Mouse (Mus musculus) left cerebral cortex, adult 8-10 months (tissue): ENCODE measurements around the gene Tmem199. TPM values are rescaled to one million over a fixed set of nuclear protein-coding genes. Genes with fewer than 3 reads are reported as not detected.
A peak's percentile ranks its signal among the peaks of the same experiment; 100 is the strongest.
"Not testable (repeated sequence)": the region's sequence is repeated elsewhere in the genome, so short reads cannot be mapped to it uniquely, and the experiment has no call there.

Experiments used
- DNase-seq, 2 experiments: peaks; one replicate each; pipeline ENCODE4 v3.0.0; 2022; ENCODE audit warnings: low spot score in 2 of 2
- total RNA-seq, 4 experiments: library from RNA; stranded (reverse); gene quantifications; 2 replicates each; pipeline ENCODE4 v1.2.4; 2022

The Tmem199 gene
- total RNA-seq: 10 to 100 TPM; 39.4 to 42.9 (median 41.8) TPM

- DNase-seq: peak; percentile 65 to 87
Measured at GRCm38 (mm10) chr11:78512025-78512957, at the start of gene Tmem199, which contains the start of gene Poldip2. TSS of gene Tmem199 (minus strand) at chr11:78512172. TSS of gene Poldip2 (plus strand) at chr11:78512193.

- DNase-seq: peak in 1 of 2 experiments; percentile 65
Measured at GRCm38 (mm10) chr11:78560447-78560846, 48.5 kb upstream of the Tmem199 start.

DNA sequence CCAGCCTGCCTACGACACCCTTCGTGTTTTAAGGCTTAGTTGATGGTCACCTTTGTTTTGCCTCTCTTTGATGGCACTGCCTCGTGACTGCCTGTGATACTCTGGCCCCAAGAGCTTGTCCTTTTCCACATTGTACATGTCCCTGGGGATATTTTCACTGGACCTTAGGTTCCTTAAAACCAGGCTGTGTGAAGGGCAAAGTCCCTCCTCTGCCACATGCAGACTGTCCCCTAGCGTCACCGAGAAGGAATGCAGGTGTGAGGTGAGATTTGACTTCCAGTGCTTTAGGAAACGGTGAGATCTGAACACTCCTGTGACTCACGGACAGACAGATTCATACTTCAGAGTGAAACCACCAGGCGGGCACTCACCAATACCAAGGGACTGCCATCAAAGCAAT lies 45.3 kb upstream of the Tmem199 start:
- no peak for DNase-seq

DNA sequence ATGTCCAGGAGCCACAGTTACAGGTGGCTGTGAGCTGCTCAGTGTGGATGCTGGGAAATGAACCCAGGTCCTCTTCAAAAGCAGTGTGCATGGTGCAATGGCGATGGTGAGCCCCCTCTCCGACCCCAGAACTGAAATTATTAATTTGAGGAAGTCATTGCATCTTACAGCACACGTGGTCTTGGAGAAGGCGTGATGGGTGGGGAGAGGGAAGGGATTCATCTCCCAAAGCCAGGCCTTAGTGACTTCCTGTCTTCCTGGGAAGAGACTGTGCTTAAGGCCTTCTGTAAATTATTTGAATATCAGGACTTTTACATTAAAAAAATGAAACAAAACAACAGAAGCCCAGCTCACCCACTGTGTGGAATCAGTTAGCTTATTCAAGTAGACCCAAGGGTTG lies 44.1 kb upstream of the Tmem199 start:
- DNase-seq: no peak

- DNase-seq: no peak
Measured at GRCm38 (mm10) chr11:78555623-78556022, 43.7 kb upstream of the Tmem199 start.

GRCm38 (mm10) chr11:78551059-78551398 lies 39.1 kb upstream of the Tmem199 start:
- no peak for DNase-seq

- DNase-seq: peak; percentile 81 to 98
Measured at GRCm38 (mm10) chr11:78550168-78551058, 38.4 kb upstream of the Tmem199 start, which contains the start of gene Tmem97. TSS of gene Tmem97 (minus strand) at chr11:78550777.

DNA sequence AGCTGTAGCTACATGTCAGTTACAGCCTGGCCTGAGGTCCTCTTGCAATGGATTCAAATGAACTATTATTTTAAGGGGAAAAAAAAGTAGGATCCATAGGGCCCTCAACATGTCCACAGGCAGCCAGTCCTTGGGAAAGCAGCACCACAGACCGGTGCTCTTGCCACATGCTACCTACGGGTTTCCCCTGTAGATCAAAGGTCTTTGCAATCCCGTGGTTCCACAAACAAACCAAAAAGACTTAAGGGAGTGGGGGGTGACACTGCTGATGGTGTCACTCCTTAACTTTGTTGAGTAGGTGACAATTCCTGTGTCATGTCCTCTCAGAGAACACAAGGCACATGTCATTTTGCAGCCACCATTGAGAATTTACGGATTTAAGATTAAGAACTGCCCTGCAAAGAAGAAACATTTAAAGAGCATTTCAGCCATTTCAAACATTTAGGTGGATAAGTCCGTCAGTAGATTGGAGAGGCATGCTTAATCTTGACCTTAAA lies 37.6 kb upstream of the Tmem199 start:
- DNase-seq: no peak

DNA sequence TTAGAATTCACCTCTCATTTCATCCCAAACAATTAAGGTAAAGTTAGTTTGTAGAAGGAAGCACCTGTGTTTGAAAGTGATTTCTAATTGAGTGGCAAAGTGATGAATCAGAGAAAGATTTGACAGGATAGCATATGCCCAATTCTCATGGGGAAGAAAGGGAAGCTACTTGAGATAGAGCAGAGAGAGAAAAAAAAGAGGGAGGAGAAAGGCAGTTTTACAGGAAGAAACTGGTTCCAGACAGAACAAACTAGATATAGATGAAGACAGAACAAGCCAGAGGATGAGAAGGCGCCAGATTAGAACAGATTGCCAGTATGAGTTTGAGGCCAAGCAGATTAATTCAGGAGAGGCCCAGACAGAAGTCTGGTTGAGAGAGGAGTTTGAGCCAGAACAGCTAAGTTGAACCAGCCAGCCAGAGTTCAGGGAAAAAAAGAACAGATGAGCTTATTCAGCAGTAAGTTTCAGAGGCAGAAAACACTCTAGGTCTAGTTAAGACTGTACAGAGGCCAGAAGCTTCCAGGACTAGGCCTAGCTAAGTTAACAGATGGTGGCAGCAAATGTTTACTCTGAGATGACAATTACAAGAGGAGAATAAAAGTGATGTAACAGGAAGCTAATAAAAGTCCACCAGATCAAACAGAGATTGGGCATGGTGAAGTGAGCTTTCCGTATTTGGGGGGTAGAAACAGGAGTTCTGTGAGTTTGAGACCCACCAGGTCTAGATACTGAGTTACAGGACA lies 35.9 kb upstream of the Tmem199 start:
- DNase-seq: no peak

DNA sequence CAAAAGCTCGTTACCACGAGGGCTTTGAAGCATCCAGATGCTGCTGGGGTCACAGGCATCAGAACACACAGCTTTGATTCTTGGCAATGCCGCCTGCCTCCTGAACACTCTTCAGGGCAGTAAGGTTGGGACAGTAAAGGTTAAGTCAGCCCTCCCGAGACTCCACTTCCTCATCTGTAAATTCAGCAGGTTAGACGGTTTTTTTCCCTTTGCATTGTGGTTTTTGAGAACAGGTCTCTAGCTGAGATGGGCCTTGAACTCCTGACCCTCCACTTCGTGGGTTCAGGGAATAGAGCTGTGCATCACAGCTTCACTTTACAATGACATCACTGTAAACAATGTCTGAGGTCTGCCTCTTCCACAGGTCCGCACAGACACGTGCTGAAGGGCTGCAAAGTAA lies 33.2 kb upstream of the Tmem199 start:
- DNase-seq: no peak

DNA sequence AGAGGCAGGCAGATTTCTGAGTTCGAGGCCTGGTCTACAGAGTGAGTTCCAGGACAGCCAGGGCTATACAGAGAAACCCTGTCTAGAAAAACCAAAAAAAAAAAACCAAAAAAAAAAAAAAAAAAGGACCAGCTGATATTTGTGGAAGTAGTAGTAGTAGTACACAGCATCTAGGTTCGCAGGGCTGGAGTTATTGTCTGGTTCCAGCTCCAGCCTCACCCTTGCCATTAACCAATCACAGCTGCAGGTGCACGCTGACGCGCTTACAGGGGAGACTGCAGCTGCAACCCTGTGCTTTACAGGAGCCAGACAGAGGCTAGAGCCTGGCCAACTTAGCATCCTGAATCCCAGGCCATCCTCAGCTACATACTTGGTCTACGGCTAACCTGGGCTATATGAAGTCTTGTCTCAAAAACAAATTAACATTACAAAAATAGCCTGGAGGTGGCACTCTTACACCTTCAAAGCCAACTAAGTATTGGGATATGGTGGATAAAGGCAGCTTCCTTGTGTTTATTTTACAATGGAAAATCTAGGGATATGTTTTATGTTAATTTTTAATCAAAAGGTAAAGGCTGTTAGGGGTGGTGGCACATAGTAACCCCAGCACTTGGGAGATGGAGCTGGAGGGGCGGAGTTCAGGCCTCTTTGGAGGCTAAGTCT lies 32.6 kb upstream of the Tmem199 start:
- DNase-seq: no peak

GRCm38 (mm10) chr11:78540358-78540757 lies 28.4 kb upstream of the Tmem199 start:
- no peak for DNase-seq

DNA sequence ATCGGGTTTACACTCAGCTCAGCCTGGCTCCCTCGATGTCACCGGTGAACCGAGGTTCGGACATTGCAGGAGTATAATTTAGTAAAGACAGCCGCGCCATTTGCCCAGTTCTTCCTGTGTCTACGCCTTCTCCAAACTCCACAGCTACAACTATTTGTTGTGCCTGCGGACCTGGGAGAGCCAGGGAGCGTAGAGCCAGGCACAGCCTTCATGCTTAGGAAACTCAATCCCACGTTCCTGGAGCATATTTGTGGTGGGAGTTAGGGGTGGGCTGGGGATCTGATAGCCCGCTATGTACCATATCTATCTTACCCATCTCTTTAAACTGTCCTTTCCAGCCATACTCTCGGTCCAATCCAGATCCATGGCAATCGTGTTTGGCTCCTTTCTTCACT lies 24.7 kb upstream of the Tmem199 start:
- DNase-seq: no peak

GRCm38 (mm10) chr11:78536080-78536689 lies 24.2 kb upstream of the Tmem199 start, which contains the start of the genes Tnfaip1 and Ift20:
TSS of gene Tnfaip1 (minus strand) at chr11:78536332.
TSS of gene Ift20 (plus strand) at chr11:78536361.
- DNase-seq: peak; percentile 92 to 99

DNA sequence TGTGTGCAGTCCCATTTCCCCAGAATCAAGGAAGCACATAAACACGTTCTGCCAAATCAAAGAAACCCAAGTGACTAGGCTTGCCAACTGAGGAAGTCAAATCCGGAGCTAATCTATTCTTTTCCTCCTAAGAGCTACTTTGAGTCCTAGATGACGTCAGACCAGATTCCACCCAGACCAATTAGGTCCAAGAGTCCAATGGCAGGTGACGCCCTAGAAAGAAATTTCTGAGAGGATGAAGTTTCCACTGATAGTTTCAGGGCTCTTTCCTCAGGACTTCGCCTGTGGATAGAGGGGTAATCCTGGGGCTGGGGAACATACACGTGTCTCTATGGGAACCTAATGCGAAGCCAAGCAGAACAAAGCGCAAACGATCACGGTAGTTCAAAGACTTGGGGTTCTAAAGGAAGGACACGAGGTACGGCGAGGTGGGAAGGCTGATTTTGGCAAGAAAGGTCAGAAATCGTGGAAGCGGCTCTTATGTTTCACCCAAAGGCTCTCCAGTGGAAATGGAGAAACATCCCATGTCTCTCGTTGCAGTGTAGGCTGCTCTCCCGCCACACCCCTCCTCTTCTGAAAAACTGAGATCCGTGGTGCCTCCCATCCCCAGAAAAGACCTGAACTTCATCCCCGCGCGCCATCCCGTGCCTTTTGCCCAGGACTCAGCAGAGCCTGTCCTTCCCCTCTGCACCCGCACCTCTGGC lies 23.6 kb upstream of the Tmem199 start:
- no peak for DNase-seq

GRCm38 (mm10) chr11:78534516-78534915 lies 22.5 kb upstream of the Tmem199 start:
- DNase-seq: no peak

DNA sequence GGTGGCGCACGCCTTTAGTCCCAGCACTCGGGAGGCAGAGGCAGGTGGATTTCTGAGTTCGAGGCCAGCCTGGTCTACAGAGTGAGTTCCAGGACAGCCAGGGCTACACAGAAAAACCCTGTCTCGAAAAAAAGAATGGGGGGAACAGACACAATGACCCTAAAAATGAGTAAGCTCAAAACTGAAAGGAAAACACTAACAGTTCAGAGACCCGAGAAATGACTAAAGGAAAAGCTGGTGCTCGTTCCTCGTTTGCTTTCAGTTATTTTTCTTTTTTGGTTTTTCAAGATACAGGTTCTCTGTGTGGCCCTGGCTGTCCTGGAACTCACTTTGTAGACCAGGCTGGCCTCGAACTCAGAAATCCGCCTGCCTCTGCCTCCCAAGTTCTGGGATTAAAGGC lies 19.5 kb upstream of the Tmem199 start:
- DNase-seq: not testable (repeated sequence)

DNA sequence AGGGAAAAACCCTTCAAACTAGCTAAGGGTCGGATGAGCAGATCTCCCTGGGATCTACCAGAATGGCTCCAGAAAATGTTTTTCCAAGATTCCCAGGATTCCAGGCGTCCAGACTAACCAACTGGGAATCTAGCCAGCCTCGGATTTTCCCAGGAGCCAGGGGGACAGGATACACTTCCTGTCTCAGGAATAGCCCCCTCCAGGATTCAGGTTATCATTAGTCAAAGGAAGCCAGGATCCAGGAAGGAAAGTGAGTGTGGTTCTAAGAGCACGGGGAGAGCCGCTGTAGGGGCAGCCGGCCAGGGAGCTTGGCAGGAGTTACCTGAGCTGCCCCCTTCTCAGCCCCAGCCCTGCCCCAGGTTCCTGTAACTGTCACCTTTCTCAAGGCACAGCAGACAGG lies 19.1 kb upstream of the Tmem199 start:
- DNase-seq: no peak

- no peak for DNase-seq
Measured at GRCm38 (mm10) chr11:78530001-78530400, 18.0 kb upstream of the Tmem199 start.
